Mouse (Mus musculus) erythroblast, embryonic 14.5 days (primary cell): ENCODE data around the gene Cdk18. TPM values are rescaled to one million over a fixed set of nuclear protein-coding genes. Genes with fewer than 3 reads are reported as not detected.

Experiments
- H3K27me3 ChIP-seq: 2 replicates; pipeline ENCODE4 v1.6.1; 2012; ENCODE audit warnings: inconsistent platforms; ENCODE audit not compliant: control insufficient read depth
- H3K36me3 ChIP-seq: 2 replicates; pipeline ENCODE4 v1.6.1; 2012; ENCODE audit warnings: mild to moderate bottlenecking, inconsistent platforms; ENCODE audit not compliant: control insufficient read depth
- H3K4me1 ChIP-seq: 2 replicates; pipeline ENCODE4 v1.6.1; 2012; ENCODE audit warnings: inconsistent platforms; ENCODE audit not compliant: control insufficient read depth
- H3K4me3 ChIP-seq: replicated peaks from 2 replicates; pipeline ENCODE3; 2012; ENCODE audit warnings: moderate library complexity, mild to moderate bottlenecking, inconsistent platforms
- H3K9me3 ChIP-seq: 2 replicates; pipeline ENCODE4 v1.6.1; 2012; ENCODE audit warnings: low read length, inconsistent platforms, mixed read lengths; ENCODE audit not compliant: control insufficient read depth
- GATA1 ChIP-seq: IDR thresholded peaks from 2 replicates; pipeline ENCODE4 v1.6.1; 2012; ENCODE audit warnings: low read length, inconsistent platforms, mixed read lengths
- TAL1 ChIP-seq: IDR thresholded peaks from 3 replicates; pipeline ENCODE4 v1.6.1; 2012; ENCODE audit warnings: low read length, inconsistent platforms, mixed read lengths
- polyA plus RNA-seq: library from polyadenylated mRNA; stranded (reverse); fragments of >175 nt; gene quantifications from 2 replicates; pipeline ENCODE4 v1.2.3, GENCODE M21; 2012

Cdk18 gene
- polyA plus RNA-seq, 1 experiment = not detected

DNA sequence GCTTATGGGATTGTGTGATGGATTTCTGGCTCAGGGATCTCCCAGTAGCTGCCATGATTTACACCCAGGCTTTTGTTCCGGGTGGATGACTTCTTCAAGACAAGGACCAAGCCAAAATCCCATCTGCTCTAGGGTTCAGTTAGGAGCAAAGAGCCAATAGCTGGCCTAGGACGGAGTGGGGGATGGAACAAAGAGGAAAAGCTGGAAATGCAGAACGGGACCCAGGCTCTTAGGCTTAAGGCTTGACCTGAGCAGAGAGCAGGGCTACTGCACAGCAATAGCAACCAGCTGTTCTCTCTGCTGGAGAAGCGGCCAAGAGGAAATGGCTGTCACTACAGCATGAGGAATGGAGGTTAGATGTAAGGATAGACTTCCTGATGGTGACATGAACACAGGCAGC is 14.2 kb downstream of the Cdk18 start:
- TF ChIP-seq TAL1 = no peak
- no peak for TF ChIP-seq GATA1
- no peaks in the 10 kb centered on the region; the same call in 1 of the 2 replicates for H3K4me1 ChIP-seq
- H3K4me3 ChIP-seq = no peak overlapping the region
- no peaks in the 10 kb centered on the region for H3K36me3 ChIP-seq
- no peaks in the 10 kb centered on the region for H3K9me3 ChIP-seq
- no peaks in the 10 kb centered on the region for H3K27me3 ChIP-seq

DNA sequence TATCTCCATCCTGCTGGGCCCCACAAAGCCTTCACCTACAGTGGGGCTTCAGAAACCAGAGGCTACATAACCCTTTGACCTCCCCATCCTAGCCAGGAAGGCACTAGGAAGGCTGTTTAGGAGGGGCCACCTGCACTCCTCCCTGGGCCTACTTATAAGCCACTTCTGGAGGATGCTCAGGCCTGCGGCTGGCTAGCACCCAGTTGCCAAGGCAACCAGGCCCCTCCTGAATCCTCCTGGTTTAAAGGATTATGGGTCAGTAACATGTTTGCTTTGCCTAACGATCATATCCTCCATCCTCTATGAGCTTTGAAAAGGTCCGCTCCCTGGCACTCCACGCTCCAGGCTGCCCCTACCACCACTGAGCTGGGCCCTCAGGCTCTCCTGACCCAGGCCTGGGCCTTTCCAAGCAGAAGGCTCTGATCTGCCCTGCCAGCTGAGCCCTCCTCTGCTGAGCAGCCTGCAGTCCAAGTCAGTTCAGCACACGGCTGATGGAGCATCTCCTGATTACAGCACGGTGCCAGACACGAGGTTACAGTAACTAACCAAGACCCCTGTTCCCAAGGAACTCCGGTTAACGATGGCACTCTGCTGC is 16.0 kb downstream of the Cdk18 start:
- no peak for TF ChIP-seq GATA1
- TF ChIP-seq TAL1 = no peak
- H3K4me1 ChIP-seq = no peaks in the 10 kb centered on the region; the same call in 1 of the 2 replicates

DNA sequence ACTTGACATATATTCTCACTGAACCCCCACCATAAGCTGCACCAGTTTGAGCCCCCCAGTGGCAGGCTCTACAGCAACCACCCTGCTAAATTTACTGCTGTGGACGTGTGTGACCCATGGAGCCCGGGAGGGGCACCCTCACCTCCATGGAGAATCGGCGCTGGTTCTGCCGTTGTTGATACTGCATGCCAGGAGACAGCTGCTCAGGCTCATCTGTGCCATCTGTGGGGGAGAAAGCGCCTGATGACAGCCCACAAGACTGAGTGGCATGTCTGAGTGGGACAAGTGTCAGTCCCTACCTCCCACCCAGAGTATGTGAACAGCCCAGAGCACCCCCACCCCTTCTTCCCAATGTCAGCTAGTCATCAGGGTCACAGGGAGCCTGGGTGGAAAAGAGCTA is 17.6 kb downstream of the Cdk18 start:
- no peaks in the 10 kb centered on the region for H3K36me3 ChIP-seq
- no peaks in the 10 kb centered on the region for H3K9me3 ChIP-seq
- H3K4me1 ChIP-seq = no peaks in the 10 kb centered on the region; the same call in 1 of the 2 replicates
- H3K4me3 ChIP-seq = no peak overlapping the region
- H3K27me3 ChIP-seq = no peaks in the 10 kb centered on the region
- TF ChIP-seq TAL1 = no peak
- TF ChIP-seq GATA1 = no peak

More for the DNA sequence above, 16.0 kb downstream of the Cdk18 start:
- Histone ChIP-seq H3K9me3 (no peaks in the 10 kb centered on the region), H3K4me3 (no peak overlapping the region), H3K27me3 (no peaks in the 10 kb centered on the region), H3K36me3 (no peaks in the 10 kb centered on the region)

DNA sequence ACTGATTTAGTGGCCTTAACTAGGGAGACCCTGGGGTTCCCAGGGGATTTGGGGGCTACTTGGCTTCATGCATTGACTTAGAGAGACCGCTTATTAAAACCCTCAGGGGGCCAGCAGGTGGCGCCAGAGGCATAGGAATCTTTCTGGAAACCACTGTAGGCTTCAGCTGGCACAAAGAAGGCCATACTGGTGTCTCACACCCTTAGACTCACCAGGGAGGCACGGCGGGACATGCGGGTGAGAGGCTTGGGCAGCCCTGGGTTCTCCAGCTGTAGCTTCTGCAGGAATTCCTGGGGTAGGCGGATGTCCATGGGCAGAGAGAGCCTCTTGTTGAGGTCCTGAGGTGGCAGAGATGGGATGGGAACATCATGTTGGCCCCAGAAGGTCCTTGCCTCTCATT is 18.2 kb downstream of the Cdk18 start:
- no peaks in the 10 kb centered on the region for H3K9me3 ChIP-seq
- no peak for TF ChIP-seq TAL1
- no peak for TF ChIP-seq GATA1
- H3K36me3 ChIP-seq = no peaks in the 10 kb centered on the region
- no peaks in the 10 kb centered on the region; the same call in 1 of the 2 replicates for H3K4me1 ChIP-seq
- H3K27me3 ChIP-seq = no peaks in the 10 kb centered on the region
- no peak overlapping the region for H3K4me3 ChIP-seq

DNA sequence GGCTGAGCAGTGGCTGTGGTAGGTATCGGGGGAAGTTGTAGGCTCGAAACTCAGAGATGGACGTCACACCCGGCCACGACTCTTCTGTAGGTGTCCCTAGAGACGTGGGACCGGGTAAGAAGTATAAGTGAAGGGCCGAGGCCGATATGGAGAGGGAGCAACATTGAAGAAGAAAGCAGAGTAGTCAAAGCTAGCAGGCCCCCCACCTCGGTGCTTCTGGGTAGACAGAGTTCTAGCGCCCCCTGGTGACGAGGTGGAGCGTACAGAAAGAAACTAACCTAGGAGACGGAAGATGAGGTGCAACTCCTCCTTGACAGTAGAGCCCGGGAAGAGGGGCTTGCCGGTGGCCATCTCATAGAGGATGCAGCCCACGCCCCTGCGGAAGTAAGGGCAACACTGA is 22.9 kb downstream of the Cdk18 start:
- Histone ChIP-seq H3K4me1 (no peaks in the 10 kb centered on the region), H3K36me3 (no peaks in the 10 kb centered on the region), H3K27me3 (no peaks in the 10 kb centered on the region), H3K4me3 (no peak overlapping the region), H3K9me3 (no peaks in the 10 kb centered on the region)
- TF ChIP-seq TAL1 = no peak
- no peak for TF ChIP-seq GATA1

DNA sequence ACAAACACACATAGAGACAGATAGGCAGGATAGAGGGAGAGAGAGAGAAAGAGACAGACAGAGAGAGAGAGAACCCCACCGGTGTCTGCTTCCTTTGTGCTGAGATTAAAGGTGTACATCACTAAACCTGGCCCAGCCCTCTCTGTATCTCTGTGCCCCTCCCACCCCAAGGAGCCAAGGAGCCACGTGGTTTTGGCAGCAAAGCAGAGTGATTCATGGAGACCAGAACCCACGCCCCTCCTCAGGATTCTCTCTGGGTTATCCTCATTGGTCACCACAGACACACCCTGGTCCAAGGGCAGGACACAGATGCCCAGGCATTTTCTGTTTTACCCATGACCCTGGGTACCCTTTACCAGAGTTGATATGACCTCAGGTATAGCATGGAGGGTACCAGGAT is 26.4 kb downstream of the Cdk18 start:
- H3K4me3 ChIP-seq = no peak overlapping the region
- H3K4me1 ChIP-seq = no peaks in the 10 kb centered on the region
- no peaks in the 10 kb centered on the region for H3K9me3 ChIP-seq
- no peaks in the 10 kb centered on the region for H3K27me3 ChIP-seq
- no peaks in the 10 kb centered on the region for H3K36me3 ChIP-seq
- no peak for TF ChIP-seq GATA1
- no peak for TF ChIP-seq TAL1

DNA sequence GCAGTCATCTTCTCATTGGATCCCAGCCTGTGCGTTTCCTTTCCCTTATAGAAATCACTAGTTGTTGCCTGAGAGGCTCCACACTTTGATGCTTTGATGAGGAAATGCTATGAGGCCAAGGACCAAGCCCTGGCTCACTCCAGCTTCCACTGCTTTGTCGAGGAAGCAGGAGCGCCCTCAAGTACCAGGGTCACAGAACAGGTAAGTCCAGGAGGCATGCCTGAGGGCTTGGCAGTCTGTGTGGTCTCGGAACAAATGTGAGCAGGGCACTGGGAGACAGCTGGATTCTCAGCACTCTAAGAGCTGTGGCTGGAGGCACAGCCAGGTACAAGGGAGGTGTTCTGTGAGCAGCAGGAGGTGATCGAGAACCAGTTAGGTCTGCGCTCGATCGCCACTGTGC is 27.1 kb downstream of the Cdk18 start:
- no peaks in the 10 kb centered on the region for H3K9me3 ChIP-seq
- no peaks in the 10 kb centered on the region for H3K27me3 ChIP-seq
- H3K36me3 ChIP-seq = no peaks in the 10 kb centered on the region
- no peak overlapping the region for H3K4me3 ChIP-seq
- H3K4me1 ChIP-seq = no peaks in the 10 kb centered on the region
- TF ChIP-seq GATA1 (no peak), TAL1 (no peak)

DNA sequence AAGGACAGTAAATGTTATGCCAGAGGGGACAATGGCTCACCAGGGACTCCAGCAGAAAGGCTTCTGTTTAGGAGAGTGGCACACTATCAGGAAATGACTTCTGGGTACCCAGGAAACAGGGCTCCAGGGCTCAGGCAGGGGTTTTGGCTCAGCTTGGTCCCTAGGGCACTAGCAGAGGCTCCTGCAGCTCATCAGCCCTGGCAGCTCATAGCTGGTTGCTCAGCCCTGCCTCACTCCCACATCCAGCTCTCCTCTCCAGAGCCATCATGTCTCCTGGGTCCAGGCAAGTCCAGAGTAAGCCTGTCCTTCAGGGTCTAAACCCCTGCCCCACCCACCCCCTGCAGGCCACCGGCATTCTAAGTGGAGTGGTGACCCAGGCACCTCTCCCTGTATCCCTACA is 28.1 kb downstream of the Cdk18 start:
- Histone ChIP-seq H3K4me3 (no peak overlapping the region), H3K36me3 (no peaks in the 10 kb centered on the region), H3K9me3 (no peaks in the 10 kb centered on the region), H3K27me3 (no peaks in the 10 kb centered on the region), H3K4me1 (no peaks in the 10 kb centered on the region)
- TF ChIP-seq GATA1 (no peak), TAL1 (no peak)

DNA sequence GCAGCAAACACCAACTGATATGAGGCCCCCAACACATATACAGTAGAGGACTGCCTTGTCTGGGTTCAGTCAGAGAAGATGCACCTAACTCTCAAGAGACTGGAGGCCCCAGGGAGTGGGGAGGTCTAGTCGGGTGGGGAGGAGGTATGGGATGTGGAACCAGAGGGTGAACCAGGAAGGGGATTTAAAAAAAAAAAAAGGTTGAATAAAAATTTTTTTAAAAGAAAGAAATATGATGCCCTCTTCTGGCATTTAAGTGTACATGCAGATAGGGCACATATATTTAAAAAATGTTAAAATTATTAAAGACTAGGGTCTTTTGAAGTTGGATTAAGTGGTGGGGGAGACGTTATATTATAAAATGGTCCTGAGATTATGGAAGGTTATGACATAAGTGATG is 30.1 kb downstream of the Cdk18 start:
- no peak for TF ChIP-seq GATA1
- no peak for TF ChIP-seq TAL1
- Histone ChIP-seq H3K4me1 (no peaks in the 10 kb centered on the region), H3K9me3 (no peaks in the 10 kb centered on the region), H3K4me3 (no peak overlapping the region), H3K36me3 (no peaks in the 10 kb centered on the region), H3K27me3 (no peaks in the 10 kb centered on the region)

DNA sequence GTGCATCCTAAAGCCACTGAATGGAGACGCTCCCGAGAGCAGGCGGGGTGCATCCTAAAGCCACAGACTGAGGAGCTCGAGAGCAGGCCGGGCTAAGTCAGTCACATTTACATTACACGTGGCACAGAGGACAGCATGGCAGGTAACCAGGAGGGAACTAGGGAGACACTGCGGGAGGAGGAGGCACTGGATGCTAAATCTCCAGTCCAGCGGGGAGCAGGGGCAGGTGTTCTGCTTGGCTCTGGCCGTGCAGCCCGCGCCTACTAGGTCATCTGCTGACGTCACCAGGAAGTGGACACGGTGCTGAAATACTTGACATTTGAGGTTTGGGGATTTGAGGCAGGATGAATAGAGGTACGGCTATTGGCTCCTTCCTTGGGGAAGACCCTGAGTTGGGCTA is 35.1 kb downstream of the Cdk18 start:
- H3K9me3 ChIP-seq = no peaks in the 10 kb centered on the region
- TF ChIP-seq TAL1 (no peak), GATA1 (no peak)
- no peaks in the 10 kb centered on the region for H3K27me3 ChIP-seq
- H3K4me1 ChIP-seq = no peaks in the 10 kb centered on the region
- no peaks in the 10 kb centered on the region for H3K36me3 ChIP-seq
- H3K4me3 ChIP-seq = no peak overlapping the region
